Mouse (Mus musculus) intestine, embryonic 14.5 days (tissue): ENCODE measurements around the gene Dennd4b. TPM values are rescaled to one million over a fixed set of nuclear protein-coding genes. Genes with fewer than 3 reads are reported as not detected.
A peak's percentile ranks its signal among the peaks of the same experiment; 100 is the strongest.

ENCODE experiments used
- ATAC-seq: fragments of 200-750 bp; cut with Nextera tagmentation; replicated peaks from 2 replicates; pipeline ENCODE4 v1.8.0; 2017; ENCODE audit warnings: low read depth, moderate number of reproducible peaks, moderate TSS enrichment, moderate library complexity; ENCODE audit not compliant: low FRiP score, low TSS enrichment
- DNase-seq: peaks from one replicate; pipeline ENCODE4 v3.0.0-alpha.2; 2018; ENCODE audit warnings: low spot score
- H3K27ac ChIP-seq: fragments of 300-500 bp; sonication (generic); 2 replicates; pipeline ENCODE4 v1.5.1; 2014; ENCODE audit warnings: low read depth, mild to moderate bottlenecking, control low read depth
- H3K27me3 ChIP-seq: fragments of 300-500 bp; sonication (generic); replicated peaks from 2 replicates; pipeline ENCODE4 v1.6.1; 2014; ENCODE audit warnings: low read length, control low read depth; ENCODE audit not compliant: control insufficient read depth, insufficient read depth
- H3K36me3 ChIP-seq: fragments of 300-500 bp; sonication (generic); 2 replicates; pipeline ENCODE4 v1.6.1; 2014; ENCODE audit warnings: low read length, control low read depth; ENCODE audit not compliant: control insufficient read depth, insufficient read depth
- H3K4me1 ChIP-seq: fragments of 300-500 bp; sonication (generic); replicated peaks from 2 replicates; pipeline ENCODE4 v1.6.1; 2014; ENCODE audit warnings: low read length, control low read depth, mixed read lengths; ENCODE audit not compliant: control insufficient read depth, insufficient read depth
- H3K4me2 ChIP-seq: fragments of 300-500 bp; sonication (generic); 2 replicates; pipeline ENCODE4 v1.6.1; 2014; ENCODE audit warnings: low read length
- H3K4me3 ChIP-seq: fragments of 300-500 bp; sonication (generic); 2 replicates; pipeline ENCODE4 v1.5.1; 2014; ENCODE audit warnings: low read depth, low read length, control low read depth, mixed read lengths
- H3K9ac ChIP-seq: fragments of 300-500 bp; sonication (generic); 2 replicates; pipeline ENCODE4 v1.6.1; 2014; ENCODE audit warnings: mild to moderate bottlenecking, low read length
- H3K9me3 ChIP-seq: fragments of 300-500 bp; sonication (generic); 2 replicates; pipeline ENCODE4 v1.6.1; 2016; ENCODE audit warnings: low read length, control low read depth; ENCODE audit not compliant: control insufficient read depth
- WGBS: fragments of 180-500 bp; shearing (Covaris S2); extraction: QIAGEN DNeasy Blood & Tissue Kit; methylation state at CpG from one replicate; pipeline ENCODE4 v1.1.7; 2014; 5-methylcytosine and 5-hydroxymethylcytosine counted together
- polyA plus RNA-seq: library from polyadenylated mRNA; unstranded; fragments of >200 nt; fragmentation: Nextera tagmentation; extraction: Ambion mirVana; gene quantifications from 2 replicates; pipeline ENCODE4 v1.2.1, GENCODE M21; 2014

Dennd4b gene
- polyA plus RNA-seq, 1 experiment from 2014 or later = 4.9 TPM

DNA sequence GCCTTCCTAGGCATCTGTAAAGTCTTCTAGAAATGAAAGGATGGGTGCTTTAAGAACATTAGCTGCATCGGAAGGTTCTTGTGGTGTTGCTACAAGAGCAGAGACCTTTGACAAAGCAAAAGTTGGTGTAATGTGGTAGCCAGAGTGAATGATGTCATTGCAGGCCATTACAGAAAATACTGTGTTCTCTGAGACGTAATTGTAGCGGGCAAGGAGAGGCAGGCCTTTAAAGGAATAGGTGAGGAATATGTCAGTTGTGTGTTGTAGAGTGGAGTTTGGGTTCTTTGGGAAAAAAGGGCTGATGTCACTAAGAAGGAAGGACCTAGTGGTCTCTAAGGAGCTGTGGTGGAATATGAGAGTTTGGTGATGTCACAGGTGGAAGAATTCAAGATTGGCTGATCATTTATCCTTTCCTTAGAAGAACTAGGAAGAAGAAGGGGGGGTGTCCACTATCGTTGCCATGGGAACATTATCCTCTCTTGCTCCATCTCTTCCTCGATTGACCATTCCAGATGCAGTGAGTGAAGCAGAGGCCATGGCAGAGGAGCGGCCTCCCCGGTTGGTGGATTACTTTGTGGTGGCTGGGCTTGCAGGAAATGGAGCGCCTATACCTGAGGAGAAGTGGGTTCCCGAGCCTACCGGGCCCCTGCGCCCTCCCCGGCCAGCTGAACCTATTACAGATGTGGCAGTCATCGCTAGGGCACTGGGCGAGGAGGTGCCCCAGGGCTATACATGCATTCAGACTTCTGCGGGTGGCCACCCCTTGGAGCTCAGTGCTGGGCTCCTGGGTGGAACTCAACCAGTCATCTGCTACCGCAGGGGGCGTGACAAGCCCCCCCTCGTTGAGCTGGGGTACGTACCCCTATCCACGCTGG is 2.2 kb downstream of the Dennd4b start:
- Histone ChIP-seq H3K36me3 (peaks cover 38% of the 10 kb centered on the region), H3K27ac (peak overlapping the region; percentile 97; the same call in 1 of the 2 replicates), H3K4me3 (peak overlapping the region; percentile 78; the same call in 1 of the 2 replicates), H3K4me2 (no peak overlapping the region; the same call in 1 of the 2 replicates), H3K9me3 (no peaks in the 10 kb centered on the region), H3K9ac (0 out of 2 replicates have a peak overlapping the region, but pooled peaks have one; percentile 10), H3K27me3 (no peaks in the 10 kb centered on the region), H3K4me1 (peaks cover 10% of the 10 kb centered on the region)
- 94% methylated on average over 20 of the region's 20 CpGs for WGBS
- DNase-seq (no peak), ATAC-seq (no peak)

DNA sequence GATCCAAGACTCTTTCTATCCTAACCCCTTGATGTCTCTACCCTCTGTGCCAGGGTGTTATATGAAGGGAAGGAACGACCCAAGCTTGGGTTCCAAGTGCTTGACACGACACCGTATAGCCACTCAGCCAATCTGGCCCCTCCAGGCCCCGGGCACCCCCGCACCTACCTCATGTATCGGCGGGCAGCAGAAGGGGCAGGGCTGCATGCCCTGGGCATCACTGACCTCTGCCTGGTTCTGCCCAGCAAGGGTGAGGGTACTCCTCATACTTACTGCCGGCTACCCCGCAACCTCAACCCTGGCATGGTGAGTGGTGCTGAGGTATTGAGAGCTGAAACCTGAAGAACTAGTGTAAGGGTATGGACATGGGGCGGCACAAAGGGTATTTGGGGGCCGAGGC is 3.2 kb downstream of the Dennd4b start:
- H3K27ac ChIP-seq = no peak overlapping the region
- H3K4me3 ChIP-seq = no peak overlapping the region
- peaks cover 31% of the 10 kb centered on the region for H3K36me3 ChIP-seq
- DNase-seq (no peak), ATAC-seq (no peak)
- peaks cover 10% of the 10 kb centered on the region for H3K4me1 ChIP-seq
- WGBS = 90% methylated on average over 11 of the region's 11 CpGs
- H3K9me3 ChIP-seq = no peaks in the 10 kb centered on the region
- H3K27me3 ChIP-seq = no peaks in the 10 kb centered on the region
- H3K9ac ChIP-seq = no peak overlapping the region
- no peak overlapping the region for H3K4me2 ChIP-seq

DNA sequence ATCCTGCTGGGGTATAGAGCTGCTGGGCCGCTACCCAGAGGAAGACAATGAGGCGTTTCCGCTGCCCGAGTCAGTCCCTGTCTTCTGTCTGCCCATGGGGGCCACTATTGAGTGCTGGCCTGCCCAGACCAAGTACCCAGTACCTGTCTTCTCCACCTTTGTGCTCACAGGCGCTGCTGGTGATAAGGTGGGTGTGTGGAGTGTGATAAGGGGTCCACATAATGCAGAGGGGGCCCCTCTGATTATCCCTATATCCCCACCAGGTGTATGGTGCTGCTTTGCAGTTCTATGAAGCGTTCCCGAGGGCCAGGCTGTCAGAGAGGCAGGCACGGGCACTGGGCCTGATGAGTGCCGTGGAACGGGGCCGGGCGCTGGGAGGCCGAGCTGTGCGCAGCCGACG is 4.0 kb downstream of the Dennd4b start:
- DNase-seq (no peak), ATAC-seq (no peak)
- Histone ChIP-seq H3K4me2 (no peak overlapping the region), H3K4me3 (no peak overlapping the region), H3K9me3 (no peaks in the 10 kb centered on the region), H3K4me1 (peaks cover 10% of the 10 kb centered on the region), H3K27me3 (no peaks in the 10 kb centered on the region), H3K9ac (no peak overlapping the region), H3K36me3 (peaks cover 30% of the 10 kb centered on the region), H3K27ac (no peak overlapping the region)
- WGBS = 87% methylated on average over 16 of the region's 16 CpGs

DNA sequence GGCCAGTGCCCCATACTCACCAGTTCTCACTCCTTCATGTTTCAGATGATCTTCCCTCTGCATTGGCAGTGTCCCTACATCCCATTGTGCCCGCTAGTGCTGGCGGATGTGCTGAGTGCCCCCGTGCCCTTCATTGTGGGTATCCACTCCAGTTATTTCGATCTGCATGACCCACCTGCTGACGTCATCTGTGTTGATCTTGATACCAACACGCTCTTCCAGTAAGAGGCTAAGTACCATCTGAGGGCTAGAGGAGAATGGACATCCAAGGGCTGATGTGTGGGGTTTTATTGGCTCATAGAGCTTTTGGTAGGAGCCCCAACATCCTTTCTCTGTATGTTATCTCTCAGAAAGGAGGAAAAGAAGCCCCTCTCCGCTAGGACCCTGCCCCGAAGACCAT is 5.8 kb downstream of the Dennd4b start:
- no peak overlapping the region for H3K27ac ChIP-seq
- H3K4me2 ChIP-seq = no peak overlapping the region
- no peaks in the 10 kb centered on the region for H3K9me3 ChIP-seq
- H3K4me1 ChIP-seq = peaks cover 10% of the 10 kb centered on the region
- no peak overlapping the region for H3K4me3 ChIP-seq
- H3K36me3 ChIP-seq = peaks cover 42% of the 10 kb centered on the region
- 95% methylated on average over 8 of the region's 8 CpGs for WGBS
- no peaks in the 10 kb centered on the region for H3K27me3 ChIP-seq
- DNase-seq (no peak), ATAC-seq (no peak)
- no peak overlapping the region for H3K9ac ChIP-seq

DNA sequence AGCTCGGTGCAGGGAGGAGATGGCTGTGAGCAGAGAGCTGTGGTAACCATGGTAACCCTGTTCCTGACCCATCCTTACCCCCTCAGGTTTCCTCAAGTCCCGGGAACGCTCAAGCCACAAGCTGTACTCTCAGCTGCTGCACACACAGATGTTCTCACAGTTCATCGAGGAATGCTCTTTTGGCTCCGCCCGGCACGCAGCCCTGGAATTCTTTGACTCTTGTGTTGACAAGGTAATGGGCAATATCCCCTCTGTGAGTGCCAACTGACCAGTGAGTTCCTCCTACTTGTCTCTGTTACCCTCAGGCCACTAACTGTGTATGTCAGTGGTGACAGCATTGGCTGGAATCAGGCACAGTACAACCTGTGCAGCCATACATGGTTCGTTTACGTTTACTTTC is 7.2 kb downstream of the Dennd4b start:
- Histone ChIP-seq H3K9ac (no peak overlapping the region), H3K9me3 (no peaks in the 10 kb centered on the region), H3K4me2 (no peak overlapping the region), H3K36me3 (peaks cover 49% of the 10 kb centered on the region), H3K4me3 (no peak overlapping the region), H3K27ac (no peak overlapping the region), H3K27me3 (no peaks in the 10 kb centered on the region), H3K4me1 (no peaks in the 10 kb centered on the region; the same call in 1 of the 2 replicates)
- 60% methylated on average over 9 of the region's 9 CpGs for WGBS
- no peak for ATAC-seq
- no peak for DNase-seq

DNA sequence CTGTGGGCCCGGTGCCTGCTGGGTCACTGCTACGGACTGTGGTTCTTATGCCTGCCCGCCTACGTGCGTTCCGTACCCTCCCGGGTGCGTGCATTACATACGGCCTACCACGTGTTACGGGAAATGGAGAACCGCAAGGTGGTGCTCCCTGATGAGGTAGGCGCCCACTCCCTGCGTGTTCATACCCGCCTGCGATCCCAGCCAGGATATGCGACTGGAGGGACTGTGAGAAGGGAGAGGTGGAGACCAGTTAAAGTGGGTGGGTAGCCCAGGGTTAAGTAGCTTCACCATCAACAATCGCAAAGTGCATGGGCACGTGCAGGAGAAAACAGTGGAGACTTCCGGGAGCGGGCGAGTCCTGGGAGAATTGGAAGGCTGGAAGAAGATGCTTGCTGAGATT is 8.9 kb downstream of the Dennd4b start:
- WGBS = 95% methylated on average over 22 of the region's 22 CpGs
- Histone ChIP-seq H3K9me3 (no peaks in the 10 kb centered on the region), H3K27me3 (no peaks in the 10 kb centered on the region), H3K4me3 (no peak overlapping the region), H3K9ac (no peak overlapping the region), H3K4me1 (no peaks in the 10 kb centered on the region; the same call in 1 of the 2 replicates), H3K27ac (no peak overlapping the region), H3K36me3 (peaks cover 60% of the 10 kb centered on the region), H3K4me2 (no peak overlapping the region)
- no peak for ATAC-seq
- DNase-seq = no peak

DNA sequence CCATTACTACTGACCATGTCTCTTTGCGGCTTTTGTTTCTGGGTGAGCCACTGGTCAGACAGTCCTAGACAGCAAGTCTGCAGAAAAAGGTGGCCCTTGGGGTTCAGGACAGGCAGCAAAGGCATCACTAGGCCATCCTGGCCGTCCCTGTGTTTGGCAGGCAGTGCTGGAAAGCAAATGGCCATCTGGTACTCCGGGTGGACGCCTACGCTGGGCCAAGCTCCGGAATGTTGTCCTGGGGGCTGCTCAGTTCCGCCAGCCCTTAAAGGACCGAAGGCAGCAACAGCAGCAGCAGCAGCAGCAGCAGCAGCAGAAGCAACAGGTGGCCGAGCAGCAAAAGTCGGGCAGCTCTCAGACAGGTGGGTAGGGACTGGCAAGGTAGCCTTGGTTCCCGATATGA is 10.3 kb downstream of the Dennd4b start:
- Histone ChIP-seq H3K36me3 (peaks cover 66% of the 10 kb centered on the region), H3K9me3 (no peaks in the 10 kb centered on the region), H3K4me2 (no peak overlapping the region), H3K4me3 (no peak overlapping the region), H3K27ac (no peak overlapping the region), H3K27me3 (no peaks in the 10 kb centered on the region), H3K4me1 (no peaks in the 10 kb centered on the region; the same call in 1 of the 2 replicates), H3K9ac (no peak overlapping the region)
- ATAC-seq (no peak), DNase-seq (no peak)
- 93% methylated on average over 11 of the region's 11 CpGs for WGBS

DNA sequence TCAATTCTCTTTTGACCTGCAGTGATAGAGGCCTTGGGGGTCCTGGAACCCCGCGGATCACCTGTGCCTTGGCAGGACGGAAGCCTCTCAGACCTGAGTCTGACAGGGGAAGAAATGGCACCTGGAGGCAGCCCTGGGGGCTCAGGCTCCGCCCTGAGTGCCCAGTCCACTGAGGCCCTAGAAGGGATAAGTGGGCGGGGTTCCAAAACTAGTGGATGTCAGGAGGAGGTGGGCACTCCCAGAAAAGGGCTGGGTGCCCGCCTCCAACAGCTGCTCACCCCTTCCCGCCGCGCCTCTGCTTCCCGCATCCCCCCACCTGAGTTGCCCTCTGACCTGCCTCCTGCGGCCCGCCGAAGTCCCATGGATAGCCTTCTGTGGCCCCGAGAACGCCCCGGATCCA is 11.9 kb downstream of the Dennd4b start:
- H3K4me3 ChIP-seq = no peak overlapping the region
- peaks cover 62% of the 10 kb centered on the region for H3K36me3 ChIP-seq
- H3K9ac ChIP-seq = no peak overlapping the region
- no peaks in the 10 kb centered on the region for H3K9me3 ChIP-seq
- no peak overlapping the region for H3K4me2 ChIP-seq
- no peak for DNase-seq
- H3K27me3 ChIP-seq = no peaks in the 10 kb centered on the region
- no peak overlapping the region for H3K27ac ChIP-seq
- 44% methylated on average over 15 of the region's 16 CpGs for WGBS
- H3K4me1 ChIP-seq = no peaks in the 10 kb centered on the region
- no peak for ATAC-seq

DNA sequence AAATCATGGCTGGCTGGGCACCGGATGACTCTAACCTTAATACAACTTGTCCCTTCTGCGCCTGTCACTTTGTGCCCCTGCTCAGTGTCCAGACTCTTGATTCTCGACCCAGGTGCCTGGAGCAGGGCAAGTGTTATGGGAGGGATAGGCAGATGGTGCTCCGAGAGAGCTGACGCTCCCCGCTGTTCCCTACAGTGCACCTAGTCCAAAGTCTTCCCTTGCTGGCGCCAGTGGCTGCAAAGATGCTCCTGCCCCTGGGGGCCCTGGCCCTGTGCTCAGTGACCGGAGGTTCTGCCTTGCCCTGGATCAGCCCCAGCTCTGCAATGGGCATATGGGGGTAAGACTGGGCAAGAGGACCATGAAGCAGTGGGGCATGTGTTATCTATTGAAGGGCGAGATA is 12.8 kb downstream of the Dennd4b start:
- 89% methylated on average over 9 of the region's 9 CpGs for WGBS
- DNase-seq (no peak), ATAC-seq (no peak)

More for the DNA sequence above, 12.8 kb downstream of the Dennd4b start:
- no peak overlapping the region for H3K27ac ChIP-seq
- H3K9ac ChIP-seq = no peak overlapping the region
- no peaks in the 10 kb centered on the region for H3K9me3 ChIP-seq
- no peak overlapping the region for H3K4me2 ChIP-seq
- H3K36me3 ChIP-seq = peaks cover 61% of the 10 kb centered on the region
- H3K4me1 ChIP-seq = no peaks in the 10 kb centered on the region
- no peak overlapping the region for H3K4me3 ChIP-seq
- no peaks in the 10 kb centered on the region for H3K27me3 ChIP-seq
